Mouse (Mus musculus) embryo, embryonic 9.5 days (tissue): ENCODE measurements around the gene Agap1.

Source experiments
- DNase-seq: peaks from one replicate; pipeline ENCODE4 v3.0.0-alpha.2; 2017; ENCODE audit errors: extremely low spot score

Gene Agap1

DNA sequence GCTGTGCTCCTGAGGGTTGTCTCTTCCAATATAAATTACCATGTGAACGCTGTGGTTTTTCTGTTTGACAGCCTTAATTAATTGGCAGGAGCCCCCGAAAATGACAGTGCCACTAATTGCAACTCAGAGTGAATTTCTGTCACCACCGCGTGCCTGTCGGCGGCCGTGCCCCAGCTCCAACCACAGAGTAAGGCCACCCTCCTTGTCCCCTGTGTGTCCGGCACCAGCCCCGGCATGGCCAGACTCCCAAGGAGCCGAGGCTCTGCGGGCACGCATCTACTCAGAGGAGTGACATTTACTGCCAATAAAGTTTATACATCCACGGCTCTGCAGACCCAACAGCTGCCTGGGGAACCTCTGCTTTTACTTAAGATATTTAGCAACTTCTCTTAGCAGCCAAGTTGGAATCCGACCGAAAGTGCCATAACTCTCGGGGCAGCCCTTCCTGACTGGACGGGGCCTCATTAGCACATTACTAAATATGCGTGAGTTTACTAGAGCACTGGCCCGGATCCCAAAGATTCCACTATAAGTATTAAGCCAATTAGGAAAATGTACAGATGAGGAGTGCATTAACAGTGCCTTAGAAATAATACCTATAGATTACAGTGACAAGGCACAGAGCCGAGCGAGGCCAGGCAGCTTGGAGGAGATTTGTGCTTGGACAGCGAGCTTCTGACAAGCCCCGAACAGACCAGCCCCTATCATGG is 394.7 kb downstream of the Agap1 start:
- DNase-seq = no peak

DNA sequence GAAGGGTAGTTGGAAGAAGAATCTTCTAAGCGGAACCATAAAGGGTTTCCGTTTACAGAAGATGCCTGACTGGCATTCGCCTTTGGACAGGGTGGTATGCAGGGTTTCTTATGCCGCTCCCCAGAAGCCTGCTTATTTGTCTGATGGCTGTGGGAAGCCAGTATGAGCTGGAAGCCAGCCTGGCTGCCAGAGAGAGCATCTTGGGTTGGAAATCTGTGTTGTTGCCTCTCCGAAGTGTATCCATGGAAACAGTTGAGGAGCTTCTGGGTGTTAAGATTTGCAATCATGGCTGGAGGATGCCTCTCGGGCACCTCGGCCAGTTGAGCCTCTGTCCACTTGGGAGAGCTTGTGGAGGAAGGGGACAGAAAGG is 395.2 kb downstream of the Agap1 start:
- no peak for DNase-seq

DNA sequence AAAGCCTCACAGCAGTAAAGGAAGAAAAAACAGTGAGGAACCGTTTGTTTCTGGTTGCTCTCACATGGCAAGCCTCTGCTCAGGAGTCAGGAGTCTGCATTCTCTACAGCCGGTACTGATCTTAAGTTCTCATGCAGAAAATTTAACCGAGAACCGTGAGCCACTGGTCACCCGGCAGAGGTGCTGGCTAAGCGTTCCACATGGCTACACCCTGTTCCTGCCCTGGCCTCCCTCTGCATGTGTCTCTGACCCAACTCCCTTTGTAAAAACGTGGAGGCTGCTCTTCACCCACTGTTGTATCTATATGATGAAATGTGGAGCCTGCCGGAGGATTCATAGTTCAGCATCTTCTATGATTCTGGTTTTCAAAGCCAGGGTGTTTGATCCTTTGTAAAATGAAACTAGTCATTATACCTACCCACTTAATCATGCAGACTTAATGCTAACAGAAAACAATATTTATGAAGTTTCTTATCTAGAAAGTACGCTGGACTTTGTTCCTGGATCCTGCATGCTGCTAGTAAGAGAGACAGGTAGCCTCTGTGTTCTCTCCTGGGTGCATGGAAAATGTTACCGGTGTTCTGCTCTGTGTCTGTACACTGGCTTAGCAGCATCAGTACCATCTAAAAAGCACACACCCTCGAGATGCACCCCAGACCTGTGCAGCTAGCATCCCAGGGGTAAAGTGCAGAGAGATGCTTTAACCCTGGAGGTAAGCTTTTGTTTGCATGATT is 396.2 kb downstream of the Agap1 start:
- DNase-seq = no peak

DNA sequence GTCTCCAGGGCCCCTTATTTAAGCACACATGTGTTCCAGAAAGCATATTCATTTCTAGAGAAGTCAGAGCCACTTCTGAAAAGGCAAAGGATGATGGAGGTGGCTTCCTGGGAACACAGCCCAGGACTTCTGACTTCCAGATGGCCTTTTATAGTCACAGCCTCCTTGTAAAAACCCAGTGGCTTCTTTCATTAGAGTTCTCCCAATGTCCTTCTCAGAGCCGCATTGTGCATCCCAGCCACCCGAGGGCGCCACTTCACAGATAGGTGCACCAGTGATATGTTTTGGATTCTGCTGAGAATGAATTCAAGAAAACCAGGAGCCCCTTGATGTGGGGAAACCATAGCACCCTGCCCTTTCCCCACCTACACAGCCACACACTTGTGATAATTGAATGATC is 404.6 kb downstream of the Agap1 start:
- peak; percentile 58 for DNase-seq

DNA sequence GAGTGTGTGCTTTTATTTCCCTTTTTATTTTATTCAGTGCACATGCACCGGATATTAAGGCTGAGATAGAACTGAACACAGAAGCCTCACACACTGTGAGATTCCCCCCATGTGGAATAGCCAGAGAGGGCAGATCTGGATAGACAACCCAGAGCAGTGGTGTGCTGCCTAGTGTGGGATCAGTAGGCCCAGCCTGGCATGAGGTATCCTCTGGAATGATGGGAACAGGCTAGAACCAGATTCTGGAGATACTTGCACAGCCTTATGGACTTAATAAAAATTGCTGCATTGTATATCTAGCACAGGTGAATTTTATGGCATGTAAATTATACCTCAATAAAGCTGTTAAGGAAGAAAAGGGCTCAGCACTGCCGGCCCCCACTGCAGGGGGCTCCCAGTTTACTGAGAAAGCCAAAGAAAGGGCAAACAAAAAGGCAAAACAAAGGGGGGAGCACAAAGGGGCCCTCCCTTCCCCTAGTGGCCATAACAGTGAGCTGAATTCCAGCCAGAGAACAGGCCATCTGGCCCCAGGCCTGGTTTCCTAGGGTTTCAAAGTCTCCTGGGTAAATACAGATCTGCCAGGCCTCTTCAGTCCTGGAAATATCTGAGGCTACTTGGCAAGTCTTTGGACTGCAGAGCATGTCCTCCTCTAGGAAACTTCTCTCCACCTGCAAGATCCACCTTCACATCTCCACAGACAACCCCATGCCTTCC is 405.6 kb downstream of the Agap1 start:
- DNase-seq = peak; percentile 50

DNA sequence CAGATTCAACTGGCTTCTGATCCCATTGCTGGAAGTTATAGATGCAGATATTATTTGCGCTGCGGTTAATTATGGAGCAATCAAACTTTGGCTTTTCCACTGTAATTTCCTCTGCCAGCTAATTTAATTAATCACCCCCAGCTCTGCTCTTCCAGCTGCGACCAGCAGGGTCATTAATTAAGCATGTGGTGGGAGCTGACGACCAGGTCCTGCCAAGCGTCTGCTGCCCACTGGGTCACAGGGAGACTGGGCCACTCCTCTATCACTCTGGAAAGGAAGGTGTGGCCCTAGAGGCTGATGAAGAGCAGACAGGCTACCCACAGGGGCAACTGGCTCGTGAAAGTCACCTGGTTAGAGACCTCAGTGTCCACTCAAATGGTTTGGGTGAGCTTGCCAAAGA is 411.2 kb downstream of the Agap1 start:
- DNase-seq = no peak

DNA sequence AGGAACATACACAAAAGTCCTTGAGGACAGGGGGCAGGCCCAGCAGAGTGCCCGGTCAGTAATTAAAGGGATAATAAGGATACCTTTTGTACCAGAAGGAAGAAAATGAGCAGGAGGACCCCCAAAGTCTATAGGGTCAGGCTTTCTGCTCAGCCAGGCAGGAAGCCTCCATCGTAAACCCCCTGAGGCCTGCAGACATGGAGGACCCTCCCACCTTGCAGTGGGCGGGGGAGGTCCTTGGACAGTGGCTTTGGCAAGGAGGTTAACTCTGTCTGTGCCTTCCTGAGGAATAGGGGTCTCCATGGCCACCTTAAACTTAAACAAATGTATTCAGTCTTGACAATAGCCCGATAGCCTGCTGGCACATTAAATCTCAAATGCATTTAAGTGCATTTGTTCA is 413.2 kb downstream of the Agap1 start:
- DNase-seq = no peak

DNA sequence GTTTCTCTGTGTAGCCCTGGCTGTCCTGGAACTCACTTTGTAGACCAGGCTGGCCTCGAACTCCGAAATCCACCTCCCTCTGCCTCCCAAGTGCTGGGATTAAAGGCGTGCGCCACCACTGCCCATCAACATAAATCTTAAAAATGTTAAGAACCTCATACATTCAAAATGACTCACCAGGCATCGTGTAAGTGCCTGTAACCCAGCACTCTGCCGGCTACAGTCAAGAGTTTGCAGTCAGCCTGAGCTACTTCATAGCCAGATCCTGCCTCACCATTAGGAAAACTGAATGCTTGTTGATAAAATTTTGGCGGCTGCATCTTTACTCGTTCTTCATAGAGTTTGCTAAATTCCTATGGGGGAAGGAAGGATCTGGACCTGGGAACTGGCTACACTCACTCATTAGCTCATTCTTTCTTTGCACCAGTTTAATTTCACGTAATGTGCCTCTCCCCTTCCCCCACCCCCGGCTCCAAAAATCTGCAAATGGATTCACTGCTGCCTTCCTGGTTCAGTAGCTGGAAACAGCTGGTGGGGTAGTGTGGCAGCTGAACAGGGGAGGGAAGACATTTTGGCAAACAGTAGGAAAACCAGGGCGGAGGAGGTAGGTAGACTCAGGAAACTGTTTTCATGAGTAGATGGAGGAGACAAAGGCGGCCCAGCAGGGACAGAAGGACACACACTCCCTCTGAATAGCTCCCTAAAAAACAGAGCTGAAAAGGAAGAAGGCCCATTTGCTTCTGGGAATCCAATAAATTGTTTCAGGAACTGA is 415.7 kb downstream of the Agap1 start:
- DNase-seq = no peak

DNA sequence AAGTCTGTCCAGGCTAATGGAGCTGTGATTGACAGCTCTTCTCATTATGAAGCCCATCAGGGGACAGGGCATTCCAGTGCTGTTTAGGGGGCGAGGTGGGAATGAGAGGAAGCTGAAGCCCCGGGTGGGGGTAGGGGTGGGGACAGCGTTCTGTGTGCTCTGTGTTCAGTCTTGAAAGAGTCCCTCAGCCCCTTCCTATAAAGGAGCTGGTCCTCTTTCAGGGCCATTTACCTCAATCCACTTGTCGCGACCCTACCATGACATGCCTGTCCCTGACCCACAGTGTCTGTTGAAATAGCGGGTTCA is 416.3 kb downstream of the Agap1 start:
- DNase-seq = no peak

DNA sequence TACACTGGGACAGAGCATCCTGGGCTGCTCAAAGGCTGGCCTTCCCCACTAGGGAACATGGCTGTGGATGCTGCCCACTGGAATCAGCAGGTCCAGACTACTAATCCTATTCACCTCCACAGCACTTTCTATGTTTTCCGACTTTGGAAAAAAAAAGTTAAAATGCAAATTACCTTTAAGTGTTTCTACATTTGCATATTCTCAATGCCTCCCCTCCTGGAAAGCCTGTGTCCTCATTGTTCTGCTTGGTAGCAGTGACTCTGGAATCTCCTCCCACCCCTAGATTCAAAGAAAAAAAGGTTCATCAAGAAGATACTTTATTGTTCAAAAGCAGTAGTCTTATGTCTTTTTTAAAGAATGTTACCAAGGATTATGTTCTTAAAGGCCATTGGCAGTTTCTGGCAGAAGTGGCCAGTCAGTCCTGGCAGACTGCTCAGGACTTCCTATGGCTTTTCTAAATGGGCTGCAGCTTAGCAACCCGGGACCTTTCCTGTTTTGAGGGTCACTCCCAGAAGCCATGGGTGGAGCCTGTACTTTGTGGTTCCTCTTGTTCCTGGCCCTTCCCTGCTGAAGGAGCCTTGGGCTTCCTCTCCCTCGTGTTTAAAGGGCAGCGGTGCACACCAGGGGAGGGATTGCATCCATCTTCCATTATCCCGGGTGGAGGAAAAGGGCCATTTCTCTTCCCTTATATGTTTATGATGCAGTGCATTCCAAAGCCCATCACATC is 421.9 kb downstream of the Agap1 start:
- DNase-seq = peak; percentile 53

DNA sequence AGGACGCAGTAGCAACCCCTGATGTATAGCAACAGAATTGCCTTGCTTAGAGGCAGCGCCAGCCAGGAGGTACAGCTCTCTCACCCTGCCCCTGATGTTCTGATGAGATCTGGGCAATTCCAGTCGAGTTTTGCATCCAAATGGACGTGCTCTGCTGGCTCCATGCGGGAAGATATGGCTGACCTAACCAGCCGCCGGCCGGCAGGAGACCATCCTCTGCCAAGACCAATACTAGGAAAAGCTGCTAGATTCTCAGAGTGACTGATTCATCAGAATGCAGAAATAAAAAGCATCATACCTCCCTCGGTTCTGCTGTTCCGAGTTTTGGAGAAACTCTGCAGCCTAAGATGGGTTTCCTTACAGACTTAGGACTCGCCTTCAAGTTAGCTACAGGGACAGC is 423.9 kb downstream of the Agap1 start:
- no peak for DNase-seq

DNA sequence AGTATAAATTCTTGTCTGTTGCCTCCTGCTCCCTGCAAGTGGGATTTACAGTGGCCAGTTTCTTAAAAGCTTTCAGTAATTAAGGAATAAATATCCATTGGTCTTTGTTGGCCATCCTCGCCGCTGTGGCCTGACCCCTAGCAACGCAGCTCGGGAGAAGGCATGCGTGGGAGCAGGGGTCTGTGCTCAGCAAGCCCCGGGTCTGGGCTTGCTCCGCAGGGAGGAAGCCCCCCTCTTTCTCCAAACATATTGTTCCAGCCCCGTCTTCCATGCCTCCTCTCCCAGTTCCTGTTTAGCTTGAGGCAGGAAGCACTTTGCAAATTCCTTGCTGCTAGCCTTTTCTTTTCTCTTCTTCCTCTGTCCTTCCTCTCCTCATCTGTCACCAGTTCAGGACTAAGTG is 425.6 kb downstream of the Agap1 start:
- DNase-seq = no peak

DNA sequence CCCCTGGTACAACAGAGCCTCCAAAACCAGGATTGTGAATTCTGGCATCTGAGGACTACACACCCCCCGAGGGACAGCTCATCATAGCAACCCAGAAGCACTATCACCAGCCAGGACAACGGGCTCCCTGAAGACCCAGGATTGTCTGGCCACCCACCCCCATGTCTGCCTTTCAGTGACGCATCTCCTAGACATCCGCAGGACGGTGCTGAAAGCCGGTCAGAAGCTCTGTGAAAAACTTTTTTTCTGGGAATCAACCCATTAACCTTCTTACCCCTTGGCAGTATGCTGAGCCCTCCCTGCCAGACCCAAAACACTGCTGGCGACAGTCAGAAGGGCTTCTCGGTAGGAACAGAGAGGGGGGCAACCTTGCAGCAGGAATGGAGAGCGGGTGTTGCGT is 426.2 kb downstream of the Agap1 start:
- no peak for DNase-seq

DNA sequence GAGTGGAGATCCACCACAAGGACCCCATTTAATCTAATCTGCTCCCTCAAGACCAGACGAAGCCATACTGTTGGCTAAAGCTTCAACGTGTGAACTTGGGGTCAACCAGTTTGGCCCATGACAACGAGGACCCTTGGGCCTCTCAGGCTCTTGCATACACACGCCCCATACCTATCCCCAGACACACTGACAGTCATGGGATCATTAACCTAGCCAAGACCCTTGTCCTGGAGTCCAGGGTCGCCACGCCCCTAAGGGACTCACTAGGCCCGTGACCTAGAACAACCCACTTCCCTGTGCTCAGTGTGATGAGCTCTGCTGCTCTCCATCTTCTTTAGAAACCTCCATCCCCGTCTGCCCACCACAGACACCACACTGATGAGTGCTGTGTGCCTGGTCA is 429.7 kb downstream of the Agap1 start:
- DNase-seq = no peak

DNA sequence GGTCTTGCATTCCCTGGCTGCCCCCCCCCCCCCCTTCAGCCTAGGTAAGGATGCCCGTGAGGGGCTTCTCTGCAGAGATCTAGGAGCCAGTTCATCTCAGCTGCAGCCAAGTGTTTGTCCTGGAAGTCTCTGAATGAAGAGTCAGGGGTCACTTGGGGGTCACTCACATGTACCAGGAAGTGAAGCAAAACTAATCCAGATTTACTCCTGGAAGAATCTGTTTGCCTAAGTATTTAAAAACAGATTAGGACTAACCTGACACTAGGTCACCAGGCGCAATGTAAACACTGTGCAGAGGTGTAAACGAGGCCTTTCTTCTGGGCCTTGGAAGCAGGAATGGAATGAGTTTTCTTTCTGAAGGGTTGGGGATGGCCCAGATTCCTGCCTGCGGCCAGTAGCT is 431.1 kb downstream of the Agap1 start:
- DNase-seq = peak; percentile 62

DNA sequence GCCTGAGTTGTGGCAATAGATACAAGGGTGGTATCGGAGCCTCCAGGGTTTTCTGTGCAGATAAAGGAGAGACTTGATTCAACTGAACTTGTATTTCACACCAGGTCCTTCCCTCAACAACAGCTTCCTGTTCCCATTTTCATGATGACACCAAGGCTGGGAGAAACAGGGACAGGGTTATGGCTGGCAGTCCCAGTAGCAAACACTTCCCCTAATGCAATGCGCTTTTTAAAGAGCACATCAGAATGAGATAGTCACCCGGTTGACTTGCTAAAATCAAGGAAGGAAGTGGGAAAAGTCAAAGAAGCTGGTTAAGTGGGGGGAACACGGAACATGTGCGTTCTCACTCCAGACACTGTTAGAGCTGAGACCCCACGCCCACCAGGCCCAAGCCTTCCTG is 436.8 kb downstream of the Agap1 start:
- no peak for DNase-seq

DNA sequence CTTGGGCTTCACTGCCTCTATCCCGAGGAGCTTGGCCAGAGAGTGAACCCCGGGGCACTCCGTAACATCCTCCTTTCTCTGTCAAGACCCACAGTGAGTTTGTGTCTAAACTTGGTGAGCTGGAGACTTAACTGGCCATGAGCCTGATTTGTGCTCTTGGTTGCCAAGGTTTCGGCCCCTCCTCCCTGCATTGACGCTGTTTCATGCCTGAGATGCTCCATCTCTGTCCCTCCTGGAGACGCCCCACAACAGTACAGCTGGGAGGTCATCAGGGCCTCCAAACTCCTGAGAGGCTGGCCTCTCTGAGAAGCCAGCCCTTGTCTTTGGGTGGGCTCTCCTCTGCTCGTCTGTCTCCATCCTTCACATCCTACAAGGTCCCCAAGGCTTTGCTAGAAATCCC is 437.7 kb downstream of the Agap1 start:
- peak; percentile 49 for DNase-seq

DNA sequence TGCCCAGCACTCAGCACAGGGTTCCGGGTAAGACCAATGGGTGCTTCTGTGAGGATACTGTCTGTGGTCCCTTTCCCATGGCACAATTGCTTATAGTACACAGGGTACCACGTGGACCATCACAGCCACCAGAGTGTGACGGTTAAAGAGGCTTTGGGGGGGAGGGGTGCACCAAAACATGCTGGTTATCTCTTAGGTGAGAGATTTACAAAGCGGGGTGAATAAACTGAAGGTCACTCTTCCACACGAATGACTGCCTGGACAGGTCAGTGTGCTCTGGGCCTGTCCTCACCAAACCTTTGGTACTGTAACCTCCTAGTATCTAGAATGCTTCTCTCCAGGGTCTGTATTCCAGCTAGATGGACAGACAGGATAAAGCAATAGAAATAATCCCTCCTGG is 441.2 kb downstream of the Agap1 start:
- no peak for DNase-seq

DNA sequence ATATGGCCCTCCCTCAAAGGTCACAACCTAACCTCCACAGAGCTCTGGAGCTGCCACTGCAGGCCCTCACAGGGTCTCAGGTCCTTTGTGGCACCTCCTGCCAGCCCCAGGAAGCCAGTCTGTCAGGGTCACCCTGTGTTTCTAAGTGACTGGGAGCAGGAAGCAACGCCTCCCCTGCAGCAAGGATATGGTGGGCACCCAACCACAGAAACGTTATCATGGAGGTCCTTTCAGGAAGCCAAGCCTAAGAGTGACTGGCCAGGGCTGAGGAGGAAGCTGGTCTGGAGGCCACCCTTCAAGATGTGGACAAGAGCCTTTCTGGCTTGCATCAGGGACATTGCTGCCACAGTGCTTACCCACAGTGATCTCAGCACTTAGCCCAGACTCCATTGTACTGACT is 444.4 kb downstream of the Agap1 start:
- no peak for DNase-seq

DNA sequence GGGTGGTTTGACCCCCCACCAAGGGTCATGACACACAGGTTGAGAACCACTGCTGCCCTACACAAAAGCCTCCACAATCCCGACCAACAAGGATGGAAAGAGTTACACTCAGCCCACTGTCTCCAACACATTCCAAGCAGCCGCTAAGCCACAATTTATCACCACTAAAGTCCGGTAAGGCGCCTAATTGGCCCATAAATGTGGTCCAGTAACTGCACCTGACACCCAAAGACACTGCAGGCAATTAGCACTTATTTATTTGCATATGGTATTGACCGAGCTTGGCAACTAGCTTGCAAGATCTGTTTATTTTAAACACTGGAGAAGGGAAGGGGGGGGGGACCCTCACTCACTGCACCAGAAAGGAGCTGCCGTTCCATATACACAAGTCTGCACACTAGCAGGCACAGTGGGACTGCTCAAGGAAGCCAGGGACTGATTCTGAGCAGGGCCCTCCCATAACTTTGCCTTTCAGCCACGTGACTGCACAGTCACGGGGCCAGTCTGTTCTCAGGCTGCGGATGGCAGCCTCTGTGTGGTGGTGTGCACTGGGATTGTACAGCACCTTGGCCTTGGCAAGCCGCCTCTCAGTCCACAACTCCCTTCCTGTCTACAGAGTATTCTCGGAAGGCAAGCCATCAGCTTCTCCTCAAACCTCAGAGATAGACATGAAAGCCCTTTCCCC is 445.3 kb downstream of the Agap1 start:
- DNase-seq = no peak

DNA sequence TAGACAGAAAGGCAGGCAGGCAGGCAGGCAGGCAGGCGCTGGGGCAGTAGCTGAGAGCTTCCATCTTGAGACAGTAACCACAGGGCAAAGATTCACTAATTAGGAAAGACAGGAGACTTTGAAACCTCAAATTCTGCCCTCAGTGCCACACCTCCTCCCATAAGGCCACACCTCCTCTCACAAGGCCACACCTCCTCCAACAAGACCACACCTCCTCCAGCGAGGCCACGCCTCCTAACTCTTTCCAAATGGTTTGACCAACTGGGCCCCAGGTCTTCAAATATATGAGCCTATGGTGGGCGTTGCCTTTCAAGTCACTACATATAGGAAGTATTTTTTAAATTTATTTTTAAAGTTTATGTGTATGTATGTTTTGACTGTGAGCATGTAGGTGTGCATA is 446.8 kb downstream of the Agap1 start:
- no peak for DNase-seq
